8 mouse cellular contexts compared by ENCODE assay signal in genomic region chr8:121651308-121651873, GRCm38 (mm10). TPM values are rescaled to one million over a fixed set of nuclear protein-coding genes. Genes with fewer than 3 reads are reported as not detected.
DNase-seq lines count a peak whose midpoint lies in the region; ATAC-seq and TF ChIP-seq lines count a peak whose summit lies in the region.

No protein-coding gene starts in this region.

- TF ChIP-seq POLR2A in bone marrow macrophage, adult 2 months (IDR thresholded peaks at IDR 0.05; ENCODE audit: borderline replicate concordance, low read depth, low read length): no peak

- peak overlapping the region; percentile 98 for H3K4me2 ChIP-seq in kidney, embryonic 14.5 days (replicated peaks; ENCODE audit: low read depth, low read length)
- peak overlapping the region; percentile 99 for H3K4me2 ChIP-seq in forebrain, embryonic 12.5 days
- peak overlapping the region; percentile 67 for H3K4me2 ChIP-seq in liver, embryonic 13.5 days

- WGBS in kidney, embryonic 14.5 days: 17% methylated on average over 40 of the region's 47 CpGs
- WGBS in forebrain, embryonic 12.5 days: 11% methylated on average over 47 of the region's 47 CpGs
- WGBS in liver, embryonic 13.5 days (ENCODE audit: insufficient replicate concordance): 20% methylated on average over 47 of the region's 47 CpGs

- H3K9me3 ChIP-seq in kidney, embryonic 14.5 days (ENCODE audit: control insufficient read depth, low read length): no peaks in the 10 kb centered on the region
- H3K9me3 ChIP-seq in forebrain, embryonic 12.5 days: no peaks in the 10 kb centered on the region
- H3K9me3 ChIP-seq in liver, embryonic 13.5 days (replicated peaks): no peaks in the 10 kb centered on the region

- H3K4me3 ChIP-seq in kidney, embryonic 14.5 days (ENCODE audit: low read length): peak overlapping the region; percentile 61
- peak overlapping the region; percentile 71 for H3K4me3 ChIP-seq in bone marrow macrophage, adult 2 months (ENCODE audit: insufficient read depth, low read length)
- H3K4me3 ChIP-seq in forebrain, embryonic 12.5 days (replicated peaks): peak overlapping the region; percentile 88
- peak overlapping the region; percentile 56 for H3K4me3 ChIP-seq in liver, embryonic 13.5 days (replicated peaks)

- H3K27me3 ChIP-seq in kidney, embryonic 14.5 days (ENCODE audit: control insufficient read depth, insufficient read depth, low read length): no peaks in the 10 kb centered on the region
- no peaks in the 10 kb centered on the region for H3K27me3 ChIP-seq in forebrain, embryonic 12.5 days
- peaks cover 80% of the 10 kb centered on the region for H3K27me3 ChIP-seq in liver, embryonic 13.5 days

- ATAC-seq in kidney, embryonic 14.5 days (ENCODE audit: low FRiP score, low TSS enrichment): no peak
- no peak for ATAC-seq in forebrain, embryonic 12.5 days (ENCODE audit: low FRiP score)
- ATAC-seq in liver, embryonic 13.5 days (ENCODE audit: low read depth): no peak
- ATAC-seq in granulocyte monocyte progenitor cell, adult 5-6 weeks (replicated peaks; ENCODE audit: poor library complexity, severe bottlenecking): no peak

- peaks cover 39% of the 10 kb centered on the region for H3K4me1 ChIP-seq in kidney, embryonic 14.5 days (ENCODE audit: control insufficient read depth, insufficient read depth, low read length)
- H3K4me1 ChIP-seq in bone marrow macrophage, adult 2 months (ENCODE audit: control insufficient read depth, insufficient read depth, low read length): peaks cover 40% of the 10 kb centered on the region
- H3K4me1 ChIP-seq in forebrain, embryonic 12.5 days: peaks cover 63% of the 10 kb centered on the region
- H3K4me1 ChIP-seq in liver, embryonic 13.5 days (replicated peaks): peaks cover 34% of the 10 kb centered on the region

- no peak overlapping the region for H3K27ac ChIP-seq in kidney, embryonic 14.5 days (ENCODE audit: low read depth, low read length)
- no peak overlapping the region for H3K27ac ChIP-seq in bone marrow macrophage, adult 2 months (ENCODE audit: insufficient read depth, low read depth, low read length)
- peak overlapping the region; percentile 82 for H3K27ac ChIP-seq in forebrain, embryonic 12.5 days
- H3K27ac ChIP-seq in liver, embryonic 13.5 days: no peak overlapping the region

- peaks cover 5% of the 10 kb centered on the region; the same call in 1 of the 2 replicates for H3K36me3 ChIP-seq in kidney, embryonic 14.5 days (ENCODE audit: control insufficient read depth, insufficient read depth, low read length)
- H3K36me3 ChIP-seq in forebrain, embryonic 12.5 days (replicated peaks): 0 out of 2 replicates have a peak, but pooled peaks cover 9% of the 10 kb centered on the region
- no peaks in the 10 kb centered on the region for H3K36me3 ChIP-seq in liver, embryonic 13.5 days

- DNase-seq in kidney, adult 9 months: no peak
- DNase-seq in liver, embryonic 13.5 days: no peak
- DNase-seq in Muller cell, postnatal 12 days (ENCODE audit: inconsistent ontology term): no peak
- DNase-seq in MN1 (ENCODE audit: low spot score): no peak

- no peak for TF ChIP-seq CTCF in bone marrow macrophage, adult 2 months (IDR thresholded peaks at IDR 0.05; ENCODE audit: low read depth, low read length)

- H3K9ac ChIP-seq in kidney, embryonic 14.5 days (ENCODE audit: low read depth, low read length): peak overlapping the region; percentile 79
- peak overlapping the region; percentile 92 for H3K9ac ChIP-seq in forebrain, embryonic 12.5 days
- H3K9ac ChIP-seq in liver, embryonic 13.5 days: peak overlapping the region; percentile 36; the same call in 1 of the 2 replicates

RNA-seq across cellular contexts. Expression of gene Zcchc14, which starts 1.3 kb away (rescaled TPM):
- polyA plus RNA-seq in kidney, embryonic 14.5 days (2014; fragmentation: Nextera tagmentation; extraction: Ambion mirVana): 19.3 and 26.9 TPM in 2 replicates
- polyA plus RNA-seq in bone marrow macrophage, adult 2 months (2012; ENCODE audit: insufficient read depth, insufficient read length, missing spikeins): 5.1 and 8.2 TPM in 2 replicates
- 28.3 and 30.5 TPM in 2 replicates for polyA plus RNA-seq in forebrain, embryonic 12.5 days (2016; fragmentation: Nextera tagmentation; extraction: Ambion mirVana)
- polyA plus RNA-seq in liver, embryonic 13.5 days (2015; fragmentation: Nextera tagmentation; extraction: Ambion mirVana): 1.6 and 1.7 TPM in 2 replicates
- not detected in 2 replicates for total RNA-seq in granulocyte monocyte progenitor cell, adult 5-6 weeks (2014; fragmentation: Nextera tagmentation)
- 0.30 TPM in 1 of 2 replicates, not detected in the other for total RNA-seq in granulocyte monocyte progenitor cell, adult 5-6 weeks (2017)

Comparison
In these comparisons a context has a peak if more than half of its experiments do, and no peak if none do; other contexts are left out.
1. H3K9ac ChIP-seq: peak in every context shown above with its lines; median percentile 92 in forebrain, embryonic 12.5 days; 79 in kidney, embryonic 14.5 days; 36 in liver, embryonic 13.5 days.